Mouse (Mus musculus) kidney, embryonic 16.5 days (tissue): ENCODE data around the gene 2010111I01Rik. TPM values are rescaled to one million over a fixed set of nuclear protein-coding genes. Genes with fewer than 3 reads are reported as not detected.

ENCODE experiments used
- ATAC-seq: fragments of 200-750 bp; cut with Nextera tagmentation; 2 replicates; pipeline ENCODE4 v1.8.0; 2017; ENCODE audit warnings: moderate TSS enrichment; ENCODE audit not compliant: low FRiP score, low TSS enrichment
- H3K27ac ChIP-seq: fragments of 300-500 bp; sonication (generic); 2 replicates; pipeline ENCODE4 v1.5.1; 2014; ENCODE audit warnings: low read length
- H3K27me3 ChIP-seq: fragments of 300-500 bp; sonication (generic); 2 replicates; pipeline ENCODE4 v1.6.1; 2014; ENCODE audit warnings: low read length, control low read depth, mixed read lengths; ENCODE audit not compliant: insufficient read depth
- H3K36me3 ChIP-seq: fragments of 300-500 bp; sonication (generic); 2 replicates; pipeline ENCODE4 v1.6.1; 2014; ENCODE audit warnings: low read length, control low read depth, mixed read lengths; ENCODE audit not compliant: insufficient read depth
- H3K4me1 ChIP-seq: fragments of 300-500 bp; sonication (generic); 2 replicates; pipeline ENCODE4 v1.6.1; 2014; ENCODE audit warnings: low read length, control low read depth, mixed read lengths; ENCODE audit not compliant: insufficient read depth
- H3K4me2 ChIP-seq: fragments of 300-500 bp; sonication (generic); replicated peaks from 2 replicates; pipeline ENCODE4 v1.6.1; 2014; ENCODE audit warnings: low read depth, low read length
- H3K4me3 ChIP-seq: fragments of 300-500 bp; sonication (generic); 2 replicates; pipeline ENCODE4 v1.5.1; 2014; ENCODE audit warnings: mild to moderate bottlenecking, low read length
- H3K9ac ChIP-seq: fragments of 300-500 bp; sonication (generic); replicated peaks from 2 replicates; pipeline ENCODE4 v1.6.1; 2014; ENCODE audit warnings: low read length
- H3K9me3 ChIP-seq: fragments of 300-500 bp; sonication (generic); 2 replicates; pipeline ENCODE4 v1.6.1; 2016; ENCODE audit warnings: low read length, control low read depth
- WGBS: fragments of 180-500 bp; shearing (Covaris S2); extraction: QIAGEN DNeasy Blood & Tissue Kit; methylation state at CpG from one replicate; pipeline ENCODE4 v1.1.7; 2014; 5-methylcytosine and 5-hydroxymethylcytosine counted together
- polyA plus RNA-seq: library from polyadenylated mRNA; unstranded; fragments of >200 nt; fragmentation: Nextera tagmentation; extraction: Ambion mirVana; gene quantifications from 2 replicates; pipeline ENCODE4 v1.2.1, GENCODE M21; 2015

2010111I01Rik gene
- polyA plus RNA-seq, 1 experiment from 2014 or later = 146 TPM

GRCm38 (mm10) chr13:63177232-63177631 lies 212.5 kb downstream of the 2010111I01Rik start:
- no peak for ATAC-seq
- no peak overlapping the region for H3K9ac ChIP-seq
- H3K36me3 ChIP-seq = no peaks in the 10 kb centered on the region
- H3K4me2 ChIP-seq = no peak overlapping the region
- 98% methylated on average over 4 of the region's 4 CpGs for WGBS
- no peaks in the 10 kb centered on the region for H3K27me3 ChIP-seq
- no peaks in the 10 kb centered on the region for H3K9me3 ChIP-seq
- H3K4me3 ChIP-seq = no peak overlapping the region
- H3K4me1 ChIP-seq = peaks cover 13% of the 10 kb centered on the region; the same call in 1 of the 2 replicates
- no peak overlapping the region for H3K27ac ChIP-seq

GRCm38 (mm10) chr13:63180641-63181235 lies 216.0 kb downstream of the 2010111I01Rik start:
- H3K36me3 ChIP-seq = no peaks in the 10 kb centered on the region
- peaks cover 14% of the 10 kb centered on the region for H3K4me1 ChIP-seq
- ATAC-seq = no peak
- no peak overlapping the region for H3K4me3 ChIP-seq
- H3K27ac ChIP-seq = no peak overlapping the region
- no peaks in the 10 kb centered on the region for H3K9me3 ChIP-seq
- 68% methylated on average over 4 of the region's 4 CpGs for WGBS
- H3K9ac ChIP-seq = no peak overlapping the region
- no peak overlapping the region for H3K4me2 ChIP-seq
- H3K27me3 ChIP-seq = no peaks in the 10 kb centered on the region

DNA sequence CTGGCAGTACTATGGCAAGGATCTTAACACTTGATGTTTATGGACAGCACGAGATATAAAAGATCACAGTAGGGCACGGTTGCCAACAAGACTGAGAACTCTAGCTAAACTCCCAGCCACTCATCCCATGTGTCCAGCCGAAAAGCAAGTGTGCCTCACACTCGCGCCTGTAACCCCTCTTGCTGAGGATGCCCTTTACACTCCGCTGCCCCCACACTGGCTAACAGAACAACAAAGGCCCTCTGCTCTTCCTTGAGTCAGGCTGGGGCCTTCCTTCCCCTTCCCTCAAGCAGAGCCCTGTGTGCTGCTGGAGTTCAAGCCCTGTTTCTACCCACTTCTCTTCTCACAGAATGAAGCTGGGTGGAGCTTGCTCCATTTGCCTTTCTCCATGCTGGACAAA lies 220.3 kb downstream of the 2010111I01Rik start:
- H3K27me3 ChIP-seq = no peaks in the 10 kb centered on the region
- H3K4me3 ChIP-seq = no peak overlapping the region
- H3K9me3 ChIP-seq = no peaks in the 10 kb centered on the region
- no peak for ATAC-seq
- WGBS = 41% methylated on average over 6 of the region's 6 CpGs
- H3K27ac ChIP-seq = no peak overlapping the region
- H3K4me2 ChIP-seq = no peak overlapping the region
- H3K9ac ChIP-seq = no peak overlapping the region
- peaks cover 47% of the 10 kb centered on the region for H3K4me1 ChIP-seq
- no peaks in the 10 kb centered on the region for H3K36me3 ChIP-seq

GRCm38 (mm10) chr13:63186217-63186616 lies 221.5 kb downstream of the 2010111I01Rik start:
- Histone ChIP-seq H3K4me3 (no peak overlapping the region), H3K9ac (no peak overlapping the region), H3K4me1 (peaks cover 47% of the 10 kb centered on the region), H3K36me3 (no peaks in the 10 kb centered on the region), H3K27me3 (no peaks in the 10 kb centered on the region), H3K9me3 (no peaks in the 10 kb centered on the region), H3K4me2 (no peak overlapping the region), H3K27ac (peak overlapping the region; percentile 90)
- 72% methylated on average over 4 of the region's 4 CpGs for WGBS
- ATAC-seq = no peak

- Histone ChIP-seq H3K4me3 (no peak overlapping the region), H3K27ac (peak overlapping the region; percentile 90)
These were observed 221.9 kb downstream of the 2010111I01Rik start for GRCm38 (mm10) chr13:63186642-63187041.

GRCm38 (mm10) chr13:63187145-63188143 lies 222.8 kb downstream of the 2010111I01Rik start:
- Histone ChIP-seq H3K27me3 (no peaks in the 10 kb centered on the region), H3K27ac (peak overlapping the region; percentile 90), H3K36me3 (no peaks in the 10 kb centered on the region), H3K4me3 (no peak overlapping the region), H3K9ac (peak overlapping the region; percentile 38; the same call in 1 of the 2 replicates), H3K4me2 (no peak overlapping the region), H3K4me1 (peaks cover 47% of the 10 kb centered on the region), H3K9me3 (no peaks in the 10 kb centered on the region)
- ATAC-seq = peak; percentile 78
- 43% methylated on average over 13 of the region's 13 CpGs for WGBS

More at GRCm38 (mm10) chr13:63186642-63187041, 221.9 kb downstream of the 2010111I01Rik start:
- H3K4me1 ChIP-seq = peaks cover 47% of the 10 kb centered on the region
- no peaks in the 10 kb centered on the region for H3K27me3 ChIP-seq
- WGBS = 61% methylated on average over 1 of the region's 1 CpGs
- H3K4me2 ChIP-seq = no peak overlapping the region
- no peaks in the 10 kb centered on the region for H3K9me3 ChIP-seq
- H3K36me3 ChIP-seq = no peaks in the 10 kb centered on the region
- no peak overlapping the region for H3K9ac ChIP-seq
- ATAC-seq = no peak

DNA sequence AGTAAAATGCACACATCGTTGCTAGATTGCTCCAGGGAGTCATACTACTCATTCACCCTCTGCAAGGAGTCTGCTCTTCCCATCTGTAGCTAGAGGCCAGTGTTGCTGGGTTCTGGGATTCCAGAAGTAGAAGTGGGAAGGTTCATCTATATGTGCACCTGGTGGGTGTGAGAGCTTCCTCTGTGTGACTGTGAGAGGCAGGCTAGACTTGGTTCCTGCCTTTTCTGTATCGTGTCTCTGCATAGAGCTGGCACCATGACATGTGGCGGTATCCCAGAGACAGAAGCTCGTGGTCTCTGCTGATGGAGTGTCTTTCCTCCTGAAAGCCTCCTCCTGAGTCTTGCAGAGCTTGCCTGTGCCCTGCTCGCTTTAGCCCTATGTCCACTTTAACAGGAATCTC lies 223.6 kb downstream of the 2010111I01Rik start:
- WGBS = 40% methylated on average over 5 of the region's 5 CpGs
- Histone ChIP-seq H3K27ac (peak overlapping the region; percentile 56), H3K9me3 (no peaks in the 10 kb centered on the region), H3K4me1 (peaks cover 47% of the 10 kb centered on the region), H3K4me3 (no peak overlapping the region), H3K9ac (no peak overlapping the region), H3K4me2 (no peak overlapping the region), H3K27me3 (no peaks in the 10 kb centered on the region), H3K36me3 (no peaks in the 10 kb centered on the region)
- ATAC-seq = no peak

GRCm38 (mm10) chr13:63188811-63189210 lies 224.1 kb downstream of the 2010111I01Rik start:
- no peaks in the 10 kb centered on the region for H3K9me3 ChIP-seq
- no peaks in the 10 kb centered on the region for H3K27me3 ChIP-seq
- peak overlapping the region; percentile 56 for H3K27ac ChIP-seq
- no peak overlapping the region for H3K9ac ChIP-seq
- peaks cover 47% of the 10 kb centered on the region for H3K4me1 ChIP-seq
- 24% methylated on average over 2 of the region's 2 CpGs for WGBS
- H3K4me3 ChIP-seq = no peak overlapping the region
- H3K4me2 ChIP-seq = no peak overlapping the region
- no peaks in the 10 kb centered on the region for H3K36me3 ChIP-seq
- ATAC-seq = peak; percentile 83

DNA sequence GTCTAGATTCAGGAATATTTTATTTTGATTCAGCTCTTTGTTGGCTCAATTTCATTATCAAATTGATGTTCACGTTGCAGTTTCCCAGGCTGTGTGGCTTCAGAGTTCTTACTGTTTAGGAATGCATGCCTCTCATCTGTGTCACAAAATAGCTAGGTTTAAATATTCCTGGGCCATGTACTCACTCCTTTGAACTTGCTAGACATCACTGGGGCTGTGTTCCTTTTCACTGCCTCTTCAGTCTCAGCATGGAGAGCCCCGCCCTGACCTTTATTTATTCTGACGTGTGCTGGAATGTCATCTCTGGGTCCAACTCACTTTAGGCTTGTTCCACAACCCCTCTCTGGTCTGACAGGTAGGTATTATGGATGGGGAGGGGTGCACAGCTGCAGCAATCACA lies 228.7 kb downstream of the 2010111I01Rik start:
- no peaks in the 10 kb centered on the region for H3K9me3 ChIP-seq
- 64% methylated on average over 3 of the region's 3 CpGs for WGBS
- H3K9ac ChIP-seq = no peak overlapping the region
- H3K36me3 ChIP-seq = no peaks in the 10 kb centered on the region
- no peak for ATAC-seq
- H3K27ac ChIP-seq = no peak overlapping the region
- no peak overlapping the region for H3K4me2 ChIP-seq
- H3K4me3 ChIP-seq = no peak overlapping the region
- H3K4me1 ChIP-seq = peaks cover 10% of the 10 kb centered on the region
- no peaks in the 10 kb centered on the region for H3K27me3 ChIP-seq

DNA sequence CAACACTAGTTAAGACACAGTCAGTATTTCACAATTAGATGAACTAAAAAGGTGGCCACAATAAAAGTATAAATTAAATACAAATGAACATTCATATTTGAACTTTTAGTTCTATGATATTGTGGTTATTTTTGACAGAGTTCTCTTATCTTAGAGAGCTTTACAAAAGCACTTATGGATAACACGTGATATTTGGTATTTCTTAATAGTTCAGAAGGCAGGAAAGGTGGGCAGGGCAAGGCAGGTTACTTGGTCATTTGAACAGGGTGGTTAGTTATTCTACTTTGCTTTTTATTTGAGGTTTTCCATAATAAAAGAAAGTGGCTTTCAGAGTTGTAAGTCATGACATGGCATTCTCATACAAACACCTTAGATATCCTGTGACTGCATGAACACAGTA lies 233.3 kb downstream of the 2010111I01Rik start:
- no peaks in the 10 kb centered on the region for H3K36me3 ChIP-seq
- no peak overlapping the region for H3K4me3 ChIP-seq
- H3K27ac ChIP-seq = no peak overlapping the region
- H3K9me3 ChIP-seq = no peaks in the 10 kb centered on the region
- no peak for ATAC-seq
- no peaks in the 10 kb centered on the region for H3K4me1 ChIP-seq
- H3K27me3 ChIP-seq = no peaks in the 10 kb centered on the region
- no peak overlapping the region for H3K4me2 ChIP-seq
- 91% methylated on average over 1 of the region's 1 CpGs for WGBS
- H3K9ac ChIP-seq = no peak overlapping the region
